Mouse (Mus musculus) C2C12 (cell line): Measurements from ENCODE around the gene Cited2.

Experiments used
- CEBPB ChIP-seq: IDR thresholded peaks from one replicate; pipeline ENCODE4 v1.6.1; 2011; ENCODE audit warnings: low read depth, mild to moderate bottlenecking, control low read depth, moderate library complexity
- CTCF ChIP-seq: IDR thresholded peaks from one replicate; pipeline ENCODE4 v1.5.1; 2011; ENCODE audit not compliant: control insufficient read depth, insufficient read depth, insufficient read length
- FOSL1 ChIP-seq: IDR thresholded peaks from one replicate; pipeline ENCODE4 v1.8.0; 2011; ENCODE audit warnings: mild to moderate bottlenecking, low read length; ENCODE audit not compliant: poor library complexity, insufficient read depth, severe bottlenecking
- MAX ChIP-seq: IDR thresholded peaks from one replicate; pipeline ENCODE4 v1.6.1; 2011; ENCODE audit warnings: mild to moderate bottlenecking, control low read depth
- MYOD1 ChIP-seq: IDR thresholded peaks from one replicate; pipeline ENCODE4 v1.6.1; 2011; ENCODE audit warnings: low read depth; ENCODE audit not compliant: control insufficient read depth, insufficient read length
- MYOG ChIP-seq: IDR thresholded peaks from one replicate; pipeline ENCODE4 v1.6.1; 2011; ENCODE audit not compliant: control insufficient read depth, insufficient read length; ENCODE audit errors: extremely low read depth
- USF1 ChIP-seq: IDR thresholded peaks from one replicate; pipeline ENCODE4 v1.6.1; 2011; ENCODE audit warnings: low read depth, mild to moderate bottlenecking, control low read depth, moderate library complexity

DNA sequence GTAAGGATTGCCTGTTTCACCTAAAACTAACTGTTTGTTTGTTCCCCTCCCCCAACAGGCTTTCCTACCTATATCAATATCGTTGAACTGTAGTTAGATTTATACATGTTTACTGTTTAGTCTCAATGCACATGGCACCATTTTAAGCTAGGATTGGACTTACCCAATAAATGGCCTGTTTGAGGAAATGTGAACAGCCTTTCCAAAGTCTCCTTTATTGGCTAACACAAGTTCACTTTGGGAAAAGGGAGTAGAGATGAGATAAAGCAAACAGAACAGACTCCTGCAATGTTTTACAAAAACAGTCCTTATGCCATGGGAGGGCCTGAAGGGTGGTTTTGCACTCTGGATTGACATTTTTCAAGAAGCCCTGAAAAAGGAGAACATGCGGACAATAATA lies 41.6 kb upstream of the Cited2 start:
- TF ChIP-seq CTCF: no peak
- TF ChIP-seq USF1: no peak
- no peak for TF ChIP-seq CEBPB
- no peak for TF ChIP-seq MAX
- TF ChIP-seq MYOD1: no peak
- TF ChIP-seq MYOG: no peak
- no peak for TF ChIP-seq FOSL1
